In the genomic region with DNA sequence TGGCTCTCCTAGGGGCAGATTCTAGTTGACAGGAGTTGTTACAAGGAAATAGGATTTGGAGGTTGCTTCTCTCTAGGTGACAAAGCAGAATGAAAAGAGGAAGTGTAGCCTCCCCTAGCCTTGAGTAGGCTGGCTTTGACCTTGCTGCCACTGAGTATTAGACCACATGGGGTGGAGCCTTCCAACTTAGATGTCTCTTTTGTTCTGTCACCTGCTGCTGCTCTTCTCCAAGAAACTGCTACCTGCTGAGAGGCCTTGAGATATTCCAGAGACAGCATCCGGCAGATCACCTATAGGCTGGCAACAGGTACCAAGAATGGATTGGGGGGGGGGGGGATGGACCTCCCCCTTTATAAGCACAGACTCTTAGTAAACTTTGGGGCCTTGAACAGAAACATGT, we compare ENCODE assay signal across 21 mouse cellular contexts. TPM values are rescaled to one million over a fixed set of nuclear protein-coding genes. Genes with fewer than 3 reads are reported as not detected.
A peak's percentile ranks its signal among the peaks of the same experiment; 100 is the strongest.
DNase-seq lines count a peak whose midpoint lies in the region; TF ChIP-seq lines count a peak whose summit lies in the region.
"Had no signal": no experiment of that assay in that cellular context is flagged by ENCODE, and none has a peak within 500 bp of the region (broad histone marks: within the 10 kb centered on the region; RNA-seq: fewer than 3 reads in every experiment).

No protein-coding gene starts in this region.

- no peak overlapping the region for H3K4me3 ChIP-seq in ES-E14 (ENCODE audit: insufficient read depth in 1 of 2, low read depth in 1 of 2, low read length in 2 of 2, poor library complexity in 1 of 2, severe bottlenecking in 1 of 2)
- H3K4me3 ChIP-seq: embryonic facial prominence, embryonic 10.5 days; embryonic facial prominence, embryonic 12.5 days; forebrain, embryonic 13.5 days; forebrain, embryonic 15.5 days had no signal

- H3K27ac ChIP-seq in ES-E14 (ENCODE audit: insufficient read depth, low read depth, low read length, poor library complexity, severe bottlenecking) = no peak overlapping the region
- H3K27ac ChIP-seq: embryonic facial prominence, embryonic 10.5 days; embryonic facial prominence, embryonic 12.5 days; forebrain, embryonic 13.5 days; forebrain, embryonic 15.5 days had no signal

- no peaks in the 10 kb centered on the region for H3K9me3 ChIP-seq in ES-E14 (ENCODE audit: control insufficient read depth, insufficient read depth, low read depth, low read length)
- H3K9me3 ChIP-seq: embryonic facial prominence, embryonic 10.5 days; embryonic facial prominence, embryonic 12.5 days; forebrain, embryonic 13.5 days; forebrain, embryonic 15.5 days; G1E had no signal

- in situ Hi-C loops in ES-E14 (cut with MboI; ENCODE audit: low sequenced_read_pairs in 2 of 2, unreplicated experiment in 2 of 2) = no loop called here

- no peaks in the 10 kb centered on the region for H3K36me3 ChIP-seq in ES-E14 (ENCODE audit: control insufficient read depth, insufficient read depth, low read length, poor library complexity, severe bottlenecking)
- H3K36me3 ChIP-seq: embryonic facial prominence, embryonic 10.5 days; embryonic facial prominence, embryonic 12.5 days; forebrain, embryonic 15.5 days; G1E had no signal

- no peak overlapping the region for H3K9ac ChIP-seq in ES-E14 (ENCODE audit: insufficient read depth, low read depth, low read length, poor library complexity, severe bottlenecking)
- H3K9ac ChIP-seq: embryonic facial prominence, embryonic 12.5 days; forebrain, embryonic 13.5 days; forebrain, embryonic 15.5 days; forebrain, postnatal 0 days had no signal

- no peaks in the 10 kb centered on the region for H3K4me1 ChIP-seq in ES-E14 (ENCODE audit: control insufficient read depth in 2 of 2, insufficient read depth in 2 of 2, low read length in 2 of 2, poor library complexity in 1 of 2)
- H3K4me1 ChIP-seq: embryonic facial prominence, embryonic 10.5 days; embryonic facial prominence, embryonic 12.5 days; forebrain, embryonic 13.5 days; forebrain, embryonic 15.5 days had no signal

- DNase-seq in ES-E14 (ENCODE audit: low read depth, low spot score) (no peak), R1 (ENCODE audit: low read depth, low spot score) (peak; percentile 80)
- DNase-seq in B cell, adult 2 months = no peak
- no peak for DNase-seq in gastrocnemius, adult 8-10 months (ENCODE audit: low spot score in 2 of 2)
- DNase-seq in thymus, postnatal 25 days = no peak
- DNase-seq: adrenal gland, adult 2 months; adrenal gland, postnatal 10 days; adrenal gland, postnatal 25 days; cerebellum, adult 11 months; cerebellum, adult 18-20 months; cerebellum, adult 8-10 months; cerebellum, adult 9-11 months; cerebellum, postnatal 25 days; forebrain, postnatal 0 days had no signal

TF ChIP-seq in ES-E14, 5 proteins besides CTCF, POLR2A, EP300 and RAD21:
- TF ChIP-seq ZC3H11A (IDR thresholded peaks at IDR 0.05; ENCODE audit: borderline replicate concordance, low read depth, low read length) (no peak), MAFK (IDR thresholded peaks at IDR 0.05; ENCODE audit: insufficient read depth, low read depth, low read length) (0 out of 2 replicates have a peak, but pooled peaks have one; percentile 28), ZNF384 (IDR thresholded peaks at IDR 0.05; ENCODE audit: low read depth, low read length) (no peak)

RNA-seq across cellular contexts. Expression of a gene that starts 11.0 kb away (rescaled TPM):
- not detected in 2 replicates for total RNA-seq in ES-E14 (2012; rRNA removed)
- total RNA-seq in gastrocnemius, adult 8-10 months (2022) = not detected
- total RNA-seq: adrenal gland, adult 2 months; adrenal gland, postnatal 10 days; adrenal gland, postnatal 25 days; adrenal gland, postnatal 4 days; CH12.LX; forebrain, postnatal 0 days; G1E had no signal

RNA-seq across cellular contexts. Expression of a gene that starts 39.5 kb away (rescaled TPM):
- total RNA-seq in ES-E14 (2012; rRNA removed) = not detected in 2 replicates
- total RNA-seq in gastrocnemius, adult 8-10 months (2022) = not detected
- total RNA-seq: adrenal gland, adult 2 months; adrenal gland, postnatal 10 days; adrenal gland, postnatal 25 days; adrenal gland, postnatal 4 days; CH12.LX; G1E had no signal
